Mouse (Mus musculus) midbrain, postnatal 0 days (tissue): ENCODE data around the gene Wnt10b. TPM values are rescaled to one million over a fixed set of nuclear protein-coding genes. Genes with fewer than 3 reads are reported as not detected.
A peak's percentile ranks its signal among the peaks of the same experiment; 100 is the strongest.

ENCODE experiments used
- ATAC-seq: fragments of 200-750 bp; cut with Nextera tagmentation; 2 replicates; pipeline ENCODE4 v1.8.0; 2017; ENCODE audit warnings: moderate number of reproducible peaks, mild to moderate bottlenecking, moderate TSS enrichment, moderate library complexity; ENCODE audit not compliant: low FRiP score
- DNase-seq: peaks from one replicate; pipeline ENCODE4 v3.0.0-alpha.2; 2015; ENCODE audit warnings: low spot score
- H3K27ac ChIP-seq: fragments of 300-500 bp; sonication (generic); 2 replicates; pipeline ENCODE4 v1.5.1; 2014; ENCODE audit warnings: low read depth, mild to moderate bottlenecking, low read length, mixed read lengths
- H3K27me3 ChIP-seq: fragments of 300-500 bp; sonication (generic); 2 replicates; pipeline ENCODE4 v1.6.1; 2014; ENCODE audit warnings: low read length, control low read depth, mixed read lengths; ENCODE audit not compliant: insufficient read depth
- H3K36me3 ChIP-seq: fragments of 300-500 bp; sonication (generic); 2 replicates; pipeline ENCODE4 v1.6.1; 2014; ENCODE audit warnings: low read length, control low read depth, mixed read lengths; ENCODE audit not compliant: insufficient read depth
- H3K4me1 ChIP-seq: fragments of 300-500 bp; sonication (generic); 2 replicates; pipeline ENCODE4 v1.6.1; 2014; ENCODE audit warnings: mild to moderate bottlenecking, control low read depth, antibody characterized with exemption, low read length, mixed read lengths; ENCODE audit not compliant: insufficient read depth
- H3K4me2 ChIP-seq: fragments of 300-500 bp; sonication (generic); 2 replicates; pipeline ENCODE4 v1.6.1; 2014; ENCODE audit warnings: low read depth, mild to moderate bottlenecking, low read length, mixed read lengths; ENCODE audit not compliant: poor library complexity, severe bottlenecking
- H3K4me3 ChIP-seq: fragments of 300-500 bp; sonication (generic); 2 replicates; pipeline ENCODE4 v1.5.1; 2014; ENCODE audit warnings: low read depth, mild to moderate bottlenecking, low read length, moderate library complexity
- H3K9ac ChIP-seq: fragments of 300-500 bp; sonication (generic); replicated peaks from 2 replicates; pipeline ENCODE4 v1.6.1; 2014; ENCODE audit warnings: mild to moderate bottlenecking, low read length, moderate library complexity, mixed read lengths; ENCODE audit not compliant: poor library complexity, severe bottlenecking
- H3K9me3 ChIP-seq: fragments of 300-500 bp; sonication (generic); 2 replicates; pipeline ENCODE4 v1.6.1; 2016; ENCODE audit warnings: low read length, control low read depth
- CTCF ChIP-seq: IDR thresholded peaks from 2 replicates; pipeline ENCODE4 v1.5.1; 2016; ENCODE audit warnings: antibody characterized with exemption, mild to moderate bottlenecking
- WGBS: fragments of 180-500 bp; shearing (Covaris S2); extraction: QIAGEN DNeasy Blood & Tissue Kit; methylation state at CpG from one replicate; pipeline ENCODE4 v1.1.7; 2014; 5-methylcytosine and 5-hydroxymethylcytosine counted together
- polyA plus RNA-seq: library from polyadenylated mRNA; unstranded; fragments of >200 nt; fragmentation: Nextera tagmentation; extraction: Ambion mirVana; gene quantifications from 2 replicates; pipeline ENCODE4 v1.2.1, GENCODE M21; 2015
- total RNA-seq: library from RNA; depleted of rRNA; stranded (reverse); fragments of >200 nt; gene quantifications from 2 replicates; pipeline ENCODE4 v1.2.3, GENCODE M21; 2014; rRNA removed

The Wnt10b gene
- total RNA-seq (0.38 and 1.5 TPM in 2 replicates), polyA plus RNA-seq (not detected in 2 replicates)

DNA sequence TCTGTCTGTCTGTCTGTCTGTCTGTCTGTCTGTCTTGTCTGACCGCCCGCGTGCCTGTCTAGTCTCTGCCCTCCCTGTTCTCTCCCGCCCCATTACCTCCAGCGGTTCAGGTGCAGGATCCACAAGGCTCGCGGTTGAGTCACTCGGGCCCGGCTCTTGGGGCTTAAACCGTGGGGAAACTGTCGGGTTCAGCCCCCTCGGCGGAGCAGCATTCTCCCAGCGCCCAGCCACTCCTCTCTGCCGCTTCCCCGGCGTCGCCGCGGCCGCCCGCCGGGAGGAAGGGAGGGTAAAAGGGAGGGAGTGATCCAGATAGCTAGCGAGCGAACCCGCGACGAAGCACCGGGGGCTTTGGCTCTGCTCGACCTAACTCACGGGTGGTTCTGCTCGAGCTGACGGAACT lies at the start of gene Wnt10b:
Gene Wnt10b, minus strand, starts transcription at position 389 of the 400 bp plus-strand sequence.
- no peak for TF ChIP-seq CTCF
- H3K9me3 ChIP-seq, result no peaks in the 10 kb centered on the region
- H3K9ac ChIP-seq, result 0 out of 2 replicates have a peak within 1 kb of the TSS, but pooled peaks have one; percentile 19
- H3K4me1 ChIP-seq, result peaks cover 3% of the 10 kb centered on the region; the same call in 1 of the 2 replicates
- WGBS, result 1% methylated on average over 24 of the region's 33 CpGs
- no peak for ATAC-seq
- H3K4me3 ChIP-seq, result peak within 1 kb of the TSS; percentile 29
- H3K27me3 ChIP-seq, result peaks cover 81% of the 10 kb centered on the region
- no peaks in the 10 kb centered on the region for H3K36me3 ChIP-seq
- DNase-seq, result no peak
- H3K27ac ChIP-seq, result no peak within 1 kb of the TSS
- H3K4me2 ChIP-seq, result peak within 1 kb of the TSS; percentile 48

DNA sequence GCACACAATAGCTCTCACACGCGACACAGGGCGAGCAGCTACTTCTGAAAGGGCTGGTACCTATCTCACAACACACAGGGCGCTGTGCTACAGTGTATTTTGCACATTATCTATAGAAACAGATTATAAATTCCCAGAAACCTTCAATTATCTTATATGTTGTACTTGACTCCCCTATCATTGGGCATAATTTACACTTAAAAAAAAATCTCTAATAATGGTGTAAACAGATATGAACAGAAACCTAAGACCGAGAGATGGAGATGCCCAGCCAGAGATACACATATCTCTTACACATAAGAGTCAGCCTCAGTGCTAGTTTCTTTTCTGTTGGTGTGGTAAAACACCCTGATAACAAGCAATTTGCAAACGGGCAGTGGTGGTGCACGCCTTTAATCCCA lies 49.7 kb upstream of the Wnt10b start:
- 0 out of 2 replicates have a peak, but pooled peaks cover 3% of the 10 kb centered on the region for H3K4me1 ChIP-seq
- H3K36me3 ChIP-seq, result peaks cover 7% of the 10 kb centered on the region; the same call in 1 of the 2 replicates
- ATAC-seq (no peak), DNase-seq (no peak)
- no peaks in the 10 kb centered on the region for H3K9me3 ChIP-seq
- no peak overlapping the region for H3K4me2 ChIP-seq
- TF ChIP-seq CTCF, result no peak
- no peak overlapping the region for H3K9ac ChIP-seq
- H3K4me3 ChIP-seq, result no peak overlapping the region
- WGBS, result 94% methylated on average over 7 of the region's 7 CpGs
- no peaks in the 10 kb centered on the region for H3K27me3 ChIP-seq
- H3K27ac ChIP-seq, result no peak overlapping the region

DNA sequence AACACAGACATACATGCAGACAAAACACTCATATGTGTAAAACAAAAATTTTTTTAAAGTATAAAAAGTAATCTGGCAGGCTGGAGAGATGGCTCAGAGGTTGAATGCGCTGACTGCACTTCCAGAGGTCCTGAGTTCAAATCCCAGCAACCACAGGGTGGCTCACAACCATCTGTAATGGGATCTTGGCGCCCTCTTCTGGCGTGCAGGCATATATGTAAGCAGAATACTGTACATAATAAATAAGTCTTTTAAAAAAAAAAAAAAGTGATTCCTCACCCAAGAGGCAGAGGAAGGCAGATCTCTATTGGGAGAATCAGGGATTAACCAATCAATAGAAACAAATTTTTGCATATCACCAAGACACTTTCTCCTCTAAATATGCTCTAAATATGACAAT lies 45.5 kb upstream of the Wnt10b start:
- no peaks in the 10 kb centered on the region for H3K4me1 ChIP-seq
- H3K27me3 ChIP-seq, result no peaks in the 10 kb centered on the region
- ATAC-seq (no peak), DNase-seq (no peak)
- H3K9ac ChIP-seq, result no peak overlapping the region
- no peaks in the 10 kb centered on the region for H3K9me3 ChIP-seq
- TF ChIP-seq CTCF, result peak; percentile 37
- no peak overlapping the region for H3K4me2 ChIP-seq
- WGBS, result 75% methylated on average over 3 of the region's 3 CpGs
- peaks cover 10% of the 10 kb centered on the region; the same call in 1 of the 2 replicates for H3K36me3 ChIP-seq
- no peak overlapping the region for H3K4me3 ChIP-seq
- H3K27ac ChIP-seq, result no peak overlapping the region

DNA sequence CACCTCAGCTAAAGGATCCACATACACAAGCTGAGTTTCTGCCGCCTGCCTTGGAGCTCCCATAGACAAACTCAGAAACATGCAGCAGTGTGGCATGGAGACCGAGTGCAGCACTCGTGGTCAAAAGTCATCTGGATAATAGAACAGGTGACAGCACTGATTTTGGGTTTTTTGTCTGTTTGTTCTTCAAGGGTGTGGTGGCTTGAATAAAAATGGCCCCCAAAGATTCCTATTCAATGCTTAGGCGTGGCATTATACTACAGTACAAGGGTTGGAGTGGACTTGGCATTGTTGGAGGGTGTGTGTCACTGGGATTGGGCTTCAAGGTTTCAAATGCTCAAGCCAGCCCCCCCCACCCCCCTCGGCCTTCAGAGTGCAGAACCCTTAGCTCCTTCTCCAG lies 44.2 kb upstream of the Wnt10b start:
- H3K4me3 ChIP-seq, result no peak overlapping the region
- H3K4me2 ChIP-seq, result no peak overlapping the region
- peaks cover 10% of the 10 kb centered on the region; the same call in 1 of the 2 replicates for H3K36me3 ChIP-seq
- H3K9ac ChIP-seq, result no peak overlapping the region
- H3K27me3 ChIP-seq, result no peaks in the 10 kb centered on the region
- H3K27ac ChIP-seq, result no peak overlapping the region
- no peak for ATAC-seq
- H3K9me3 ChIP-seq, result no peaks in the 10 kb centered on the region
- H3K4me1 ChIP-seq, result no peaks in the 10 kb centered on the region
- DNase-seq, result no peak
- 97% methylated on average over 5 of the region's 5 CpGs for WGBS
- no peak for TF ChIP-seq CTCF

DNA sequence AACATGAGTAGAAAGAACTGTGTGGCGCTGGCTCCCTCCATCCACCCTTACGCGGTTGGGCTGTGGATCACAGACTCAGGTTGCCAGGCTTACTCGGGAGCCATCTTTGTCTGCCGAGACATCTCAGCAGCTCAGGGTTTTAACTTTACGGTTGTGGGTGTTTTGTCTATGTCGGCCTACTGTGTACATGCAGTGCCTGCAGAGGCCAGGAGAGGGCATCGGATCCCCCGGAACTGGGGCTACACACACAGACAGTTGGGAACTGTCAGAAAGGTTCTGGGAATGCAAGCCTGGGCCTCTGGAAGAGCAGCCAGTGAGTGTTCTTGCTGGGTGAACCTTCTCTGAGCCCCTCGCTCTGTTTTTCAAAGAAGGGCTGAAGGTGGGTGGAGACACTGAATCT lies 43.5 kb upstream of the Wnt10b start:
- H3K4me3 ChIP-seq, result no peak overlapping the region
- H3K9ac ChIP-seq, result no peak overlapping the region
- no peak overlapping the region for H3K4me2 ChIP-seq
- no peaks in the 10 kb centered on the region for H3K4me1 ChIP-seq
- H3K36me3 ChIP-seq, result peaks cover 10% of the 10 kb centered on the region; the same call in 1 of the 2 replicates
- H3K9me3 ChIP-seq, result no peaks in the 10 kb centered on the region
- TF ChIP-seq CTCF, result peak; percentile 49
- no peak overlapping the region for H3K27ac ChIP-seq
- 30% methylated on average over 10 of the region's 10 CpGs for WGBS
- no peak for ATAC-seq
- DNase-seq, result no peak
- H3K27me3 ChIP-seq, result no peaks in the 10 kb centered on the region

DNA sequence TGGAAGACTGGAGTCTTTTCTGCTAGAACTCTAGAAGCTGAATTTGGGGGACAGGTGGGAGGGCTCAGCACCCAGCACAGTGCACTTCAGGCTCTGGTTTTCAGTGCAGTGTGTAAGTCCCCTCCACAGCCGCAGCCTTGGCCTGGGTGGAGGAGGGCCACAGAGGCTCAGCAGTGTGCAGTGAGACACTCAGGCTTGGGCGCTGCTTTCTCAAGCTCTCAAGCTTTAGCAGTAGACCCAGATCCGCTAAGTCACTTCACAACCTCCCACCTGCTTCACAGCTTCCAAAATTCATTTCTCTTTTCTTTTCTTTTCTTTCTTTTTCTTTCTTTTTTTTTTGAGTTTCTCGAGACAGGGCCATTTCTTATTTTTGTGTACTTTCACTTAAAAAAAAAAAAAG lies 43.0 kb upstream of the Wnt10b start:
- no peak overlapping the region for H3K4me3 ChIP-seq
- no peaks in the 10 kb centered on the region for H3K4me1 ChIP-seq
- no peaks in the 10 kb centered on the region for H3K27me3 ChIP-seq
- ATAC-seq (no peak), DNase-seq (no peak)
- no peak overlapping the region for H3K9ac ChIP-seq
- H3K27ac ChIP-seq, result no peak overlapping the region
- 87% methylated on average over 4 of the region's 4 CpGs for WGBS
- H3K4me2 ChIP-seq, result no peak overlapping the region
- peaks cover 10% of the 10 kb centered on the region; the same call in 1 of the 2 replicates for H3K36me3 ChIP-seq
- TF ChIP-seq CTCF, result no peak
- H3K9me3 ChIP-seq, result no peaks in the 10 kb centered on the region
